Comparison of ENCODE assay signal across 23 mouse cellular contexts in the genomic region with DNA sequence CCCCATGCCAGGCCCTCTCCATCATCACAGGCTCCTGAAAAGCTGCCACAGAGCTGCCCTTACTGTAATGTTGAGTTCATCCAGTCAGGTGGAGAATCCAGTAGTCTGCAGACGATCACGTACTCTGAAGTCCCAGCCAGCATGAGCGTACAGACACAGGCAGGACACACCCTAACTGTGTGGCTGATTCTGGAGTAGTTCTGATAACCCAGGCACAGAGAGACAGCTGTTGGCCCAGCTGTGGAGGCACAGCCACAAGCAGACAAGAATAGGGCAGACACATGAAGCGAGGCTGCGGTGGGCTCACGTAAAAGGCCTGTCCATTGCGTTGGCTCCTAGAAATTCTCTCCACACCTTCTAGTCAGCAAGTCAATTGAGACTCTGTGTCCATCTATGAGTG. TPM values are rescaled to one million over a fixed set of nuclear protein-coding genes. Genes with fewer than 3 reads are reported as not detected.
DNase-seq lines count a peak whose midpoint lies in the region; ATAC-seq and TF ChIP-seq lines count a peak whose summit lies in the region.
"Had no signal": no experiment of that assay in that cellular context is flagged by ENCODE, and none has a peak within 500 bp of the region (broad histone marks: within the 10 kb centered on the region; RNA-seq: fewer than 3 reads in every experiment).

No protein-coding gene starts in this region.

- TF ChIP-seq POLR2A in MEL (IDR thresholded peaks at IDR 0.05; ENCODE audit: control insufficient read depth in 1 of 2, insufficient read depth in 1 of 2, low read depth in 1 of 2, low read length in 2 of 2, poor library complexity in 1 of 2) = no peak

- H3K27ac ChIP-seq in intestine, embryonic 16.5 days (ENCODE audit: low read length) = no peak overlapping the region
- no peak overlapping the region for H3K27ac ChIP-seq in intestine, embryonic 15.5 days
- no peak overlapping the region for H3K27ac ChIP-seq in MEL (ENCODE audit: control insufficient read depth, low read depth, low read length)
- peak overlapping the region; percentile 11; the same call in 1 of the 2 replicates for H3K27ac ChIP-seq in liver, embryonic 16.5 days (ENCODE audit: low read length)
- no peak overlapping the region for H3K27ac ChIP-seq in midbrain, embryonic 14.5 days (replicated peaks; ENCODE audit: low read depth, low read length)
- H3K27ac ChIP-seq in midbrain, embryonic 10.5 days (replicated peaks) = no peak overlapping the region
- H3K27ac ChIP-seq: embryonic facial prominence, embryonic 13.5 days; heart, embryonic 15.5 days; midbrain, embryonic 13.5 days had no signal

- peak; percentile 84 for DNase-seq in MEL (ENCODE audit: low read depth, low spot score)
- no peak for DNase-seq in midbrain, embryonic 14.5 days
- DNase-seq in midbrain, embryonic 10.5 days (ENCODE audit: low spot score) = no peak
- no peak for DNase-seq in cerebellum, adult 18-20 months
- DNase-seq: adrenal gland, adult 8-10 months; B cell, adult 2 months; cerebellum, adult 11 months; cerebellum, postnatal 14 days; kidney, adult 8-10 months; kidney, postnatal 4 days; layer of hippocampus, adult 9-11 months; lung, embryonic 14.5 days; lung, postnatal 36 days; thymus, postnatal 4 days had no signal

- H3K4me1 ChIP-seq in intestine, embryonic 16.5 days (ENCODE audit: control insufficient read depth, insufficient read depth, low read length) = no peaks in the 10 kb centered on the region
- H3K4me1 ChIP-seq in intestine, embryonic 15.5 days (replicated peaks) = no peaks in the 10 kb centered on the region
- peaks cover 24 to 27% of the 10 kb centered on the region in 2 experiments for H3K4me1 ChIP-seq in MEL (ENCODE audit: control insufficient read depth in 1 of 2, insufficient read depth in 2 of 2, low read length in 2 of 2)
- peaks cover 5% of the 10 kb centered on the region for H3K4me1 ChIP-seq in liver, embryonic 16.5 days (ENCODE audit: control insufficient read depth, low read depth, low read length)
- no peaks in the 10 kb centered on the region for H3K4me1 ChIP-seq in midbrain, embryonic 14.5 days (ENCODE audit: control insufficient read depth, insufficient read depth, low read length)
- no peaks in the 10 kb centered on the region for H3K4me1 ChIP-seq in midbrain, embryonic 10.5 days

- H3K27me3 ChIP-seq in intestine, embryonic 16.5 days (replicated peaks; ENCODE audit: control insufficient read depth, insufficient read depth, low read length) = no peaks in the 10 kb centered on the region
- no peaks in the 10 kb centered on the region for H3K27me3 ChIP-seq in intestine, embryonic 15.5 days (replicated peaks)
- H3K27me3 ChIP-seq in MEL (ENCODE audit: control insufficient read depth in 1 of 2, insufficient read depth in 2 of 2, low read length in 2 of 2) = no peaks in the 10 kb centered on the region
- H3K27me3 ChIP-seq in liver, embryonic 16.5 days (ENCODE audit: control insufficient read depth, insufficient read depth, low read depth, low read length) = no peaks in the 10 kb centered on the region
- H3K27me3 ChIP-seq in midbrain, embryonic 14.5 days (ENCODE audit: control insufficient read depth, insufficient read depth, low read length) = no peaks in the 10 kb centered on the region
- no peaks in the 10 kb centered on the region for H3K27me3 ChIP-seq in midbrain, embryonic 10.5 days (ENCODE audit: low read depth, poor library complexity, severe bottlenecking)
- H3K27me3 ChIP-seq: embryonic facial prominence, embryonic 13.5 days; heart, embryonic 15.5 days; midbrain, embryonic 13.5 days had no signal

- no peak overlapping the region for H3K4me2 ChIP-seq in intestine, embryonic 16.5 days (ENCODE audit: low read depth, low read length)
- H3K4me2 ChIP-seq in intestine, embryonic 15.5 days (replicated peaks) = no peak overlapping the region
- no peak overlapping the region for H3K4me2 ChIP-seq in liver, embryonic 16.5 days (ENCODE audit: low read depth, low read length)
- H3K4me2 ChIP-seq in midbrain, embryonic 14.5 days (ENCODE audit: low read length) = no peak overlapping the region
- H3K4me2 ChIP-seq: embryonic facial prominence, embryonic 13.5 days; heart, embryonic 15.5 days; lung, embryonic 14.5 days; midbrain, embryonic 13.5 days had no signal

- no peaks in the 10 kb centered on the region for H3K36me3 ChIP-seq in intestine, embryonic 16.5 days (ENCODE audit: control insufficient read depth, insufficient read depth, low read length)
- H3K36me3 ChIP-seq in intestine, embryonic 15.5 days = no peaks in the 10 kb centered on the region
- H3K36me3 ChIP-seq in MEL (ENCODE audit: control insufficient read depth in 1 of 2, insufficient read depth in 2 of 2, low read length in 2 of 2) = peaks cover 0 to 13% of the 10 kb centered on the region in 2 experiments; a peak in 2 of 4 replicates
- no peaks in the 10 kb centered on the region for H3K36me3 ChIP-seq in liver, embryonic 16.5 days (ENCODE audit: control insufficient read depth, insufficient read depth)
- H3K36me3 ChIP-seq in midbrain, embryonic 14.5 days (ENCODE audit: control insufficient read depth, insufficient read depth, low read length) = no peaks in the 10 kb centered on the region
- no peaks in the 10 kb centered on the region for H3K36me3 ChIP-seq in midbrain, embryonic 10.5 days
- H3K36me3 ChIP-seq: embryonic facial prominence, embryonic 13.5 days; heart, embryonic 15.5 days; midbrain, embryonic 13.5 days had no signal

- H3K9ac ChIP-seq in intestine, embryonic 16.5 days (ENCODE audit: low read depth, low read length) = no peak overlapping the region
- H3K9ac ChIP-seq in intestine, embryonic 15.5 days = no peak overlapping the region
- no peak overlapping the region for H3K9ac ChIP-seq in MEL (ENCODE audit: control insufficient read depth, low read depth, low read length, poor library complexity, severe bottlenecking)
- H3K9ac ChIP-seq in liver, embryonic 16.5 days (ENCODE audit: low read depth, low read length) = no peak overlapping the region
- H3K9ac ChIP-seq in midbrain, embryonic 14.5 days (replicated peaks; ENCODE audit: low read length) = no peak overlapping the region
- H3K9ac ChIP-seq: embryonic facial prominence, embryonic 13.5 days; heart, embryonic 15.5 days; lung, embryonic 14.5 days; midbrain, embryonic 13.5 days had no signal

- peak; percentile 31; the same call in 1 of the 2 replicates for ATAC-seq in intestine, embryonic 16.5 days
- ATAC-seq in intestine, embryonic 15.5 days = no peak
- peak; percentile 55; the same call in 1 of the 2 replicates for ATAC-seq in erythroblast, adult 5-6 weeks (replicated peaks; ENCODE audit: low FRiP score, poor library complexity, severe bottlenecking)
- ATAC-seq in liver, embryonic 16.5 days (ENCODE audit: low read depth) = peak; percentile 99
- no peak for ATAC-seq in midbrain, embryonic 14.5 days (ENCODE audit: low FRiP score, low TSS enrichment)
- ATAC-seq: forebrain, embryonic 16.5 days; midbrain, embryonic 13.5 days had no signal

- no peaks in the 10 kb centered on the region for H3K79me2 ChIP-seq in MEL (ENCODE audit: control insufficient read depth, insufficient read depth, low read length, poor library complexity)

- peak; percentile 73 to 88 for TF ChIP-seq EP300 in MEL (IDR thresholded peaks at IDR 0.05; ENCODE audit: low read depth in 1 of 2, low read length in 2 of 2)

- TF ChIP-seq RAD21 in MEL (IDR thresholded peaks at IDR 0.05; ENCODE audit: low read depth, low read length) = no peak; the same call in 1 of the 2 replicates

- no peak for TF ChIP-seq CTCF in MEL (IDR thresholded peaks at IDR 0.05 in 2 of 3, conservative IDR thresholded peaks at IDR 0.05 in 1 of 3; ENCODE audit: control insufficient read depth in 1 of 3, insufficient read depth in 1 of 3, low read depth in 2 of 3, low read length in 3 of 3, poor library complexity in 1 of 3, severe bottlenecking in 1 of 3)

- H3K9me3 ChIP-seq in intestine, embryonic 16.5 days (ENCODE audit: control insufficient read depth, low read length) = no peaks in the 10 kb centered on the region
- H3K9me3 ChIP-seq in intestine, embryonic 15.5 days = no peaks in the 10 kb centered on the region
- H3K9me3 ChIP-seq in MEL (replicated peaks; ENCODE audit: insufficient read depth, low read length) = no peaks in the 10 kb centered on the region
- no peaks in the 10 kb centered on the region for H3K9me3 ChIP-seq in liver, embryonic 16.5 days (replicated peaks; ENCODE audit: control insufficient read depth, low read length)
- no peaks in the 10 kb centered on the region for H3K9me3 ChIP-seq in midbrain, embryonic 14.5 days (ENCODE audit: control insufficient read depth, low read length)
- no peaks in the 10 kb centered on the region for H3K9me3 ChIP-seq in midbrain, embryonic 10.5 days (replicated peaks)
- H3K9me3 ChIP-seq: embryonic facial prominence, embryonic 13.5 days; heart, embryonic 15.5 days; midbrain, embryonic 13.5 days had no signal

- 90% methylated on average over 7 of the region's 7 CpGs for WGBS in intestine, embryonic 16.5 days
- WGBS in intestine, embryonic 15.5 days = 87% methylated on average over 7 of the region's 7 CpGs
- WGBS in liver, embryonic 16.5 days (ENCODE audit: insufficient replicate concordance) = 33% methylated on average over 7 of the region's 7 CpGs
- 94% methylated on average over 7 of the region's 7 CpGs for WGBS in midbrain, embryonic 14.5 days
- 95% methylated on average over 7 of the region's 7 CpGs for WGBS in midbrain, embryonic 10.5 days

- no peak overlapping the region for H3K4me3 ChIP-seq in intestine, embryonic 16.5 days (ENCODE audit: low read length)
- no peak overlapping the region for H3K4me3 ChIP-seq in intestine, embryonic 15.5 days (replicated peaks)
- no peak overlapping the region; a peak in 1 of 4 replicates for H3K4me3 ChIP-seq in MEL (ENCODE audit: control insufficient read depth in 1 of 2, insufficient read depth in 1 of 2, low read depth in 2 of 2, low read length in 2 of 2)
- no peak overlapping the region for H3K4me3 ChIP-seq in liver, embryonic 16.5 days (ENCODE audit: low read depth, low read length)
- H3K4me3 ChIP-seq in midbrain, embryonic 14.5 days (replicated peaks; ENCODE audit: low read depth, low read length) = no peak overlapping the region
- no peak overlapping the region for H3K4me3 ChIP-seq in midbrain, embryonic 10.5 days
- H3K4me3 ChIP-seq: embryonic facial prominence, embryonic 13.5 days; heart, embryonic 15.5 days; midbrain, embryonic 13.5 days had no signal

RNA-seq across cellular contexts. Expression of a gene that starts 50.7 kb away (rescaled TPM):
- polyA plus RNA-seq in intestine, embryonic 16.5 days (2015; fragmentation: Nextera tagmentation; extraction: Ambion mirVana) = 0.16 and 0.21 TPM in 2 replicates
- 0.13 and 0.25 TPM in 2 replicates for polyA plus RNA-seq in intestine, embryonic 15.5 days (2015; fragmentation: Nextera tagmentation; extraction: Ambion mirVana)
- total RNA-seq in MEL (2012; rRNA removed) = 0.19 and 0.65 TPM in 2 replicates
- polyA plus RNA-seq in MEL (2012; ENCODE audit: insufficient read depth in 1 of 2, insufficient read length in 2 of 2, low read depth in 1 of 2, low replicate concordance in 2 of 2, missing spikeins in 1 of 2) = under 1 TPM in 1 of 2 experiments, not detected in 1; 0.47 TPM
- total RNA-seq in erythroblast, adult 5-6 weeks (2015; ENCODE audit: low replicate concordance) = not detected in 2 replicates
- not detected in 2 replicates for total RNA-seq in erythroblast, adult 5-6 weeks (2017; ENCODE audit: low replicate concordance)
- 0.38 and 0.40 TPM in 2 replicates for polyA plus RNA-seq in liver, embryonic 16.5 days (2015; fragmentation: Nextera tagmentation; extraction: Ambion mirVana)
- polyA plus RNA-seq in midbrain, embryonic 14.5 days (2014; fragmentation: Nextera tagmentation; extraction: Ambion mirVana) = 0.08 and 0.14 TPM in 2 replicates
- polyA plus RNA-seq in midbrain, embryonic 10.5 days (2016; fragmentation: Nextera tagmentation; extraction: Ambion mirVana) = 0.07 and 0.10 TPM in 2 replicates
- total RNA-seq: neutrophil, adult 5-6 weeks had no signal

RNA-seq across cellular contexts. Expression of a gene that starts 50.8 kb away (rescaled TPM):
- polyA plus RNA-seq in intestine, embryonic 16.5 days (2015; fragmentation: Nextera tagmentation; extraction: Ambion mirVana) = 0.05 and 0.20 TPM in 2 replicates
- polyA plus RNA-seq in intestine, embryonic 15.5 days (2015; fragmentation: Nextera tagmentation; extraction: Ambion mirVana) = 0.10 TPM in 2 replicates
- not detected in 2 replicates for total RNA-seq in MEL (2012; rRNA removed)
- polyA plus RNA-seq in MEL (2012; ENCODE audit: insufficient read depth in 1 of 2, insufficient read length in 2 of 2, low read depth in 1 of 2, low replicate concordance in 2 of 2, missing spikeins in 1 of 2) = under 1 TPM in 1 of 2 experiments, not detected in 1; 0.03 TPM
- not detected in 2 replicates for total RNA-seq in erythroblast, adult 5-6 weeks (2015; ENCODE audit: low replicate concordance)
- 0.09 TPM in 1 of 2 replicates, not detected in the other for total RNA-seq in erythroblast, adult 5-6 weeks (2017; ENCODE audit: low replicate concordance)
- polyA plus RNA-seq in liver, embryonic 16.5 days (2015; fragmentation: Nextera tagmentation; extraction: Ambion mirVana) = 0.16 and 0.18 TPM in 2 replicates
- 0.07 TPM in 2 replicates for polyA plus RNA-seq in midbrain, embryonic 14.5 days (2014; fragmentation: Nextera tagmentation; extraction: Ambion mirVana)
- 0.05 and 0.06 TPM in 2 replicates for polyA plus RNA-seq in midbrain, embryonic 10.5 days (2016; fragmentation: Nextera tagmentation; extraction: Ambion mirVana)
- total RNA-seq: neutrophil, adult 5-6 weeks had no signal

Comparison
In these comparisons a context has a peak if more than half of its experiments do, and no peak if none do; other contexts are left out.
1. ATAC-seq: peak in intestine, embryonic 16.5 days (single experiment), erythroblast, adult 5-6 weeks (single experiment) and liver, embryonic 16.5 days (single experiment); none in intestine, embryonic 15.5 days (single experiment) and midbrain, embryonic 14.5 days (single experiment).